Mouse (Mus musculus): ENCODE data around the gene Armc12.

GRCm38 (mm10) chr17:28560598-28560997 is 30.0 kb downstream of the Armc12 start, which contains the start of gene Clps:
- no peak for TF ChIP-seq CTCF (IDR thresholded peaks at IDR 0.05; ENCODE audit: low read depth, low read length)
- no peak for TF ChIP-seq EP300 (IDR thresholded peaks at IDR 0.05; ENCODE audit: insufficient read depth, low read depth, low read length)
